Mouse (Mus musculus): ENCODE measurements around the gene Cdca7l. TPM values are rescaled to one million over a fixed set of nuclear protein-coding genes. Genes with fewer than 3 reads are reported as not detected.
"Not testable (repeated sequence)": the region's sequence is repeated elsewhere in the genome, so short reads cannot be mapped to it uniquely, and the experiment has no call there.

Gene Cdca7l
- 10 to 100 TPM in 9 of 26 experiments, 1 to 10 TPM in 13, under 1 TPM in 3, not detected in 1; 0.77 to 25.3 (median 7.1) TPM for total RNA-seq (2018; cell fraction: chromatin; rRNA removed)
- 10 to 100 TPM in 13 of 26 experiments, 1 to 10 TPM in 13; 6.4 to 19.5 (median 10.0) TPM for total RNA-seq (2018; cell fraction: cytosol; rRNA removed)
- 10 to 100 TPM in 10 of 26 experiments, 1 to 10 TPM in 16; 1.2 to 44.4 (median 7.0) TPM for total RNA-seq (2018; cell fraction: nucleus; rRNA removed)
- polyA plus RNA-seq (2018) = 7.7 to 47.6 TPM (median 20.2 TPM) in 3 replicates

DNA sequence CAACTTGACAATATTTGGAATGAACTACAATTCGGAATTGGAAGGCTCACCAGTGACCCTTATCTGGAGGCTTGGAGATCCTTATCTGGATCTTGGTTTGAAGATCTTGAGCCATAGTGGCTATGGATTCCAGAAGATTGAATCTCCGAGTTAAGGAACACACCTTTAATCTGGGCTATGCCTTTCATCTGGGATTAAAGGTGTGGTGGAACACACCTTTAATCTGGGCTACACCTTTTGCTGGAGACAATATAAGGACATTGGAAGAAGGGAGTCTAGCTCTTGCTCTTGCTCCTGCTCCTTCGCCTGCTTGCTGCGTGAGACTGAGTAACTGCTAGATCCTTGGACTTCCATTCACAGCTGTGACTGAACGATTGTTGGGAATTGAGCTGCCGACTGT lies at the start of gene Cdca7l:
Gene Cdca7l (plus strand): TSS at position 301 of the 400 bp plus-strand sequence.
- not testable (repeated sequence) for H3K36me3 ChIP-seq (ENCODE audit: inconsistent target); H3K27ac ChIP-seq; H3K4me3 ChIP-seq (ENCODE audit: inconsistent target); H3K79me2 ChIP-seq (ENCODE audit: inconsistent target)
- WGBS (ENCODE audit: missing documents) = no CpG with 5 or more reads among the region's 6 CpGs

DNA sequence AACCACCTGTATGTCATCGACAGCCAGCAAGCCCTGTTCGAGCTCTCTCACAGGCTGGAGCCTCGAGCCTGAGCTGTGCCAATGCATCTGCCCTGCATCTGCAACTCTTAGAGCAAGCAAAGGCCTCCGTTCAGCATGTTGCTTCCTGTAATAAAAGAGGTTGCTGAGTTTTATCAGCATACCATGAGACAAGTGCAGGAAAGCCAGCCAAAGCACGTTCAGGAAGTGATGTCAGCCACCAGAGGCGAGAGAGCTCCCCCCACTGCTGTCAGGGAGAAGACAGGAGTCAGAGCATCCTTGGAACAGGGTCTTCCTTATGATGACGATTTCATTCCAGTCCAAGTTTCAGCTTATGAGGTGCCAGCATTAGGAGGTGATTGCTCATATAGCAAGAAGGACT lies 48.1 kb upstream of the Cdca7l start:
- no peaks in the 10 kb centered on the region for H3K36me3 ChIP-seq (ENCODE audit: inconsistent target)
- H3K27ac ChIP-seq = no peak overlapping the region
- 32% methylated on average over 7 of the region's 7 CpGs for WGBS (ENCODE audit: missing documents)
- no peak overlapping the region for H3K4me3 ChIP-seq (ENCODE audit: inconsistent target)
- H3K79me2 ChIP-seq (ENCODE audit: inconsistent target) = no peaks in the 10 kb centered on the region

DNA sequence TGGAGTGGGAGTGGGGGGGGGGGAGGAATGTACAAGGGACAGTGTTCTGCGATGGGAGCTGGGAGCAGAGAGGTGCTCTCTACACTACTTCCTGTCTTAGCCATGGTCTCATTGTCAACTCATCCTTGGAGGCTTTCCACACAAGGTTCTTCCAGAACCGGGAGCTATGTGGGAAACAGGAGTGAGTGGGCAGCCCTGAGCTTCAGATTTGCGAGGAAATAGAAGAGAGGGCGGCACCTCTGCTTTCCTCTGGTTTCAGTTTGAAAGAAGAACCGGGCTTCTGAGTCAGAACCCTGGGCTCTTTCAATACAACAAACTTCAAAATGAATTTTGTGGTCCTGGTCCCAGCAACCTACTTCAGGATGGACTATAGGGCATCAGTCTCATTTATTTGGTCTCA lies 43.7 kb upstream of the Cdca7l start:
- no peaks in the 10 kb centered on the region for H3K79me2 ChIP-seq (ENCODE audit: inconsistent target)
- H3K27ac ChIP-seq = no peak overlapping the region
- H3K4me3 ChIP-seq (ENCODE audit: inconsistent target) = no peak overlapping the region
- no peaks in the 10 kb centered on the region for H3K36me3 ChIP-seq (ENCODE audit: inconsistent target)
- WGBS (ENCODE audit: missing documents) = 95% methylated on average over 5 of the region's 5 CpGs

DNA sequence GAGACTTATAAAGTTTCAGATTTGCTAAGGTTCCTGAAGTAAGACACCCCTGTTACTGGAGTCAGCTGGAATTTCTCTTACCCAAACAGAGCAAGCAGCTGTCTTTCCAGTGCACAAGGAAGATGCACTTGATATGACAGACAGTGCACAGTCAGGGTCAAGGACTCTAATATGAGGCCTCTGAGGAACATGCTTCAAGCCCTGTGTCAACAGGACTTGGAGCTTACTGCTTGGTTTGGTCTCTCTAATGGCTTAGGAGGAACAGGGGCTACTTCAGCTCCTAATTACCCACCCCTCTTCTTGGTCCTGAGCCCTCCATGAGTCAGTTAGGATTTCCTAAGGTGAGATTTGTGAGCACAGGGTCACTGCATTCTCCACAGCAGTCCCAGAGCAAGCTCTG lies 43.2 kb upstream of the Cdca7l start:
- H3K36me3 ChIP-seq (ENCODE audit: inconsistent target) = no peaks in the 10 kb centered on the region
- no peak overlapping the region for H3K4me3 ChIP-seq (ENCODE audit: inconsistent target)
- no peaks in the 10 kb centered on the region for H3K79me2 ChIP-seq (ENCODE audit: inconsistent target)
- H3K27ac ChIP-seq = no peak overlapping the region

DNA sequence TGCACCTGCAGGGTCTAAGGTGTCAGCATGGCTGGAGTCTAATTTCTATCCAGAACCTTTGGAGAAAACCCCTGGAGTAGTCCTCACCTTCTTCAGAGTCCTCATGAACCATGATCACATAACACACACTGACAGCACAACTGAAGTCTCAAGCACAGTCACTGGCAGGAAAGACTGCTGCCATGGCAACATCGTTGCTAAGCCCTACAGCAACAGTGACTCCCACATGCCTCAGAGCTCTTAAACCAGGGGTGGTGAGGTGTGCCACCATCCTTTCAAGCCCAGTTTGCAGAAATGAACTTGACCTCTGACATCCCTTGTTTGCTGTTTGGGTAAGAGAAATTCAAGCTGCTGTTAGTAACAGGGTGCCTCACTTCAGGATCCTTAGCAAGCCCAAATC lies 42.4 kb upstream of the Cdca7l start:
- whole genome bisulfite sequencing (ENCODE audit: missing documents) = 33% methylated on average over 1 of the region's 1 CpGs
- Histone ChIP-seq H3K27ac (no peak overlapping the region), H3K79me2 (ENCODE audit: inconsistent target) (no peaks in the 10 kb centered on the region), H3K4me3 (ENCODE audit: inconsistent target) (no peak overlapping the region), H3K36me3 (ENCODE audit: inconsistent target) (no peaks in the 10 kb centered on the region)

DNA sequence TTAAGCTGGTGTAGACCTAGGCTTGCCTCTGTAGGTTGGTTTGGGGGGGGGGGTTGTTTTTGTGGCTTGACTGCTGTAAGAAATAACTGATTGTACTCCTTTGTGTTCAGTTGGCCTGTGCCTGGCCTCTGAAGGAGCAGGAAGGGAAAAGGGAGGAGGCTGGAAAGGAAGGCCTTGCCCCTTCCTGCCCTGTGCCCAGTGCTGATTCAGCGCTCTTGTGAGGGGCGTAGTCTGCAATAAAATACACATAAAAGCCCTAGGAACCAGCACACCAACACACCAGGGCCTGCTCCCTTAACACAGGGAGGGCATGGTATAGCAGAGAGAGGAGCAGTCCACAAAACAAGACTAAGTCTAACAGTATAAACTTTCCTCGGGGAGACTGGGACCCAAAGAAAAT lies 40.8 kb upstream of the Cdca7l start:
- 46% methylated on average over 3 of the region's 3 CpGs for WGBS (ENCODE audit: missing documents)
- Histone ChIP-seq H3K79me2 (ENCODE audit: inconsistent target) (no peaks in the 10 kb centered on the region), H3K4me3 (ENCODE audit: inconsistent target) (no peak overlapping the region), H3K36me3 (ENCODE audit: inconsistent target) (no peaks in the 10 kb centered on the region), H3K27ac (no peak overlapping the region)

DNA sequence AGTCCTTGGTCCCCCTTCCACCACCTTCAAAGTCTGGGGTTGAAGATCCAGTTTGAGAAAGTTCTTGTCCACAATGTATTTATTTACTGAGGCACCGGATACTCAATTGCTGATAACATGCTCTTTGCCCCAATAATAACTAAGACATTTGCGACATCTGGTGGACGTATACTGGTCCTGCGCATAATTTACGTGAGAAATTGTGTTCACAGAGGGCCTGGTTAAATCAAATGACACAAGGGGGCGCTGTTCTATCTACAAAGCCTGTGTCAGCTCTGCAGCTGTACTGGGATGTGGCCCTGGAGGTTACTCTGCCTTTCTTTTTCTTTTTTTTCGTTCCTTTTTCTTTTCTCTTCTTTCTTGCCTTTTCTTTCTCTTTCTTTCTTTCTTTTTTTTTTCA lies 39.2 kb upstream of the Cdca7l start:
- 7% methylated on average over 7 of the region's 7 CpGs for WGBS (ENCODE audit: missing documents)
- H3K27ac ChIP-seq = no peak overlapping the region
- H3K79me2 ChIP-seq (ENCODE audit: inconsistent target) = no peaks in the 10 kb centered on the region
- no peak overlapping the region for H3K4me3 ChIP-seq (ENCODE audit: inconsistent target)
- no peaks in the 10 kb centered on the region for H3K36me3 ChIP-seq (ENCODE audit: inconsistent target)

DNA sequence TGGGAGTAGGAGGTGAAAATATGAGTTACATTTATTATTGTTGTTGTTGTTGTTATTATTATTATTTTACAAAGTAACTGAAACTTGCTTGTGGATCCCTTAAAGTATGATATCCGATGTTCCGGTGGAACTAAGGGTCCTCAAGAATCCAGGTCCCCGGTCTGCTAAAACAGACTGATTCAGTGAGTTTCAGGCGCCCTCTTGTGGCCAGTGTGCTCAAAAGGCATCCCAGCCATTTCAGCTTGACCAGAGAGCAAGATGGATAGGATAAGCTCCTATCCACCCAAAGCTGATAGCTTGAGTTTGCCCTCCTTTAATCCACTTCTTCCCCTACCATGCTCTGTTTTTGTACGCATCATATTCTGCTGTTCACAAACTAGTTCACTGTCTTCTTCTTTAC lies 35.0 kb upstream of the Cdca7l start:
- Histone ChIP-seq H3K36me3 (ENCODE audit: inconsistent target) (no peaks in the 10 kb centered on the region), H3K4me3 (ENCODE audit: inconsistent target) (no peak overlapping the region), H3K27ac (no peak overlapping the region), H3K79me2 (ENCODE audit: inconsistent target) (no peaks in the 10 kb centered on the region)
- WGBS (ENCODE audit: missing documents) = 11% methylated on average over 5 of the region's 5 CpGs

DNA sequence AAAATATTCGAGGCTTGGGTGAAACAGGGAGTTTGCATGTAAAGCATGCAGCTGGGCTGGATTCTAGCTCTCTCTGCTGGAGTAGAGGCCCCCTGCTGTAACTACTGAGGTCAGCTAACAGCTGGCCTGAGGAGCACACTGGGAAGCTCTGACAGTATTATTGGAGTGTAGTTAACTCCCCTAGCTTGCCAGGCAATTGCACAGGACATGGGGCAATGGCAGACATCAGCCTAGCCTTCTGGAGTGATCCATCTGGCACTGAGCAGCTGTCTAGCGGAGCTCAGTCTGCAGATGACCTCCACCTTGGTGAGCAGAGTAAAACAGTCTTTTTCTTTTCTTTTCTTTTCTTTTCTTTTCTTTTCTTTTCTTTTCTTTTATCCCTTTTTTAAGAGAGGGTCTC lies 33.9 kb upstream of the Cdca7l start:
- 77% methylated on average over 2 of the region's 2 CpGs for WGBS (ENCODE audit: missing documents)
- Histone ChIP-seq H3K79me2 (ENCODE audit: inconsistent target) (no peaks in the 10 kb centered on the region), H3K4me3 (ENCODE audit: inconsistent target) (no peak overlapping the region), H3K27ac (no peak overlapping the region), H3K36me3 (ENCODE audit: inconsistent target) (no peaks in the 10 kb centered on the region)

DNA sequence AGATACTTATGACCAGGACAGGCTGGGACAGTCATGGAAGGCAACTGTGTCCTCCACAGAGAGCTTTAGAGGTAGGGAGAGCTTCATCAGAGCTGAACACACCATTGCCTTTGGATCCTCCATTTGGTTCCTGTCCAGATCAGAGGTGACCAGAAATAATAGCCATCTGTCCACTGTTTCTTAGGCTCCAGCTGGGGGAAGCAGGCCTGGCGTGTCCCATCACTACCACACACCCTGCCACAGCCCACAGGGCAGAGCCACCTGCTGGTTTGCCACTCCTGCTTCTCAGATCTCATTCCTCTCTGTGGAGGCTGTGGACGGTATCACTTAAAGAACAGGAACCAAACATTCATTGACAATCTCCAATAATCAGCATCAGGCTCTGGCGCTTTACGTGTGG lies 32.9 kb upstream of the Cdca7l start:
- Histone ChIP-seq H3K4me3 (ENCODE audit: inconsistent target) (no peak overlapping the region), H3K36me3 (ENCODE audit: inconsistent target) (no peaks in the 10 kb centered on the region), H3K27ac (no peak overlapping the region), H3K79me2 (ENCODE audit: inconsistent target) (no peaks in the 10 kb centered on the region)
- 90% methylated on average over 4 of the region's 4 CpGs for WGBS (ENCODE audit: missing documents)

DNA sequence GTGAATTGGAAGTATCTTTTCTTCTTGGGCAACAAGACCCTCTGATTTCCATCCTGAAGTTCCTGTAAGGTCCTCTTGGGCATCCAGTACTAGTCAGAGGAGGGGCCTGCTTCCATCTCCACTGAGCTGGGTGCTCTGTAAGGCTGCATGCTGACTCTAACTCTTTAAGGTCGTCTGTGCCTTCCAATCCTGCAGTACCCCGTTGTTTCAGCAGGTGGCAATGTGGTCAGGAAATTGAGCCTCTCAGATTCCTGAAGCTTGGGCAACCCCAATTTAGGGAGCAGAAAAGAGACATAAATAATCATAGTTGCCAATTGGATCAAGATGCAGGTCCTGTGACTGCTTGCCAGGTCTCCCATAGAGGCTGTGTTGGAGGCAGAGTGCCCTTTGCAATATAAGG lies 31.5 kb upstream of the Cdca7l start:
- no peak overlapping the region for H3K4me3 ChIP-seq (ENCODE audit: inconsistent target)
- no peaks in the 10 kb centered on the region for H3K36me3 ChIP-seq (ENCODE audit: inconsistent target)
- 4% methylated on average over 2 of the region's 2 CpGs for WGBS (ENCODE audit: missing documents)
- no peak overlapping the region for H3K27ac ChIP-seq
- no peaks in the 10 kb centered on the region for H3K79me2 ChIP-seq (ENCODE audit: inconsistent target)

DNA sequence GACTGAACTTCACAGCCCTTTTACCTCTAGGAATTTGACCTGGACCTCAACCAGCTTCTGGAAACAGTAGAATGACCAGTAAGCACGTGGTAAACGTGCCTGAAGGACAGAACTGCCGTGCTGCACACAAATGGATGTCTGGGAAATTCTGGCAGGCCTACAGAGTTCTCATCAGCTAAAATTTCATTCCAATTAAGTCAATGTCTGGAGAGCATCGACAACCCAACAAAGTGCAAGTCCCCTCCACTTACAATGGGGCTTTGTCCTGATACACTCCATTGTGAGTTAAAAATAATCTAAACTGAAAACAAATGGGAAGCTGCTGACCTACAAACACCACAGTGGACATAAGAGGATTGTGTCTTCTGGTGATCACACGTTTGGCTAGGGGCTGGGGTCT lies 27.2 kb upstream of the Cdca7l start:
- WGBS (ENCODE audit: missing documents) = 94% methylated on average over 5 of the region's 5 CpGs
- Histone ChIP-seq H3K4me3 (ENCODE audit: inconsistent target) (no peak overlapping the region), H3K36me3 (ENCODE audit: inconsistent target) (no peaks in the 10 kb centered on the region), H3K79me2 (ENCODE audit: inconsistent target) (no peaks in the 10 kb centered on the region), H3K27ac (no peak overlapping the region)

DNA sequence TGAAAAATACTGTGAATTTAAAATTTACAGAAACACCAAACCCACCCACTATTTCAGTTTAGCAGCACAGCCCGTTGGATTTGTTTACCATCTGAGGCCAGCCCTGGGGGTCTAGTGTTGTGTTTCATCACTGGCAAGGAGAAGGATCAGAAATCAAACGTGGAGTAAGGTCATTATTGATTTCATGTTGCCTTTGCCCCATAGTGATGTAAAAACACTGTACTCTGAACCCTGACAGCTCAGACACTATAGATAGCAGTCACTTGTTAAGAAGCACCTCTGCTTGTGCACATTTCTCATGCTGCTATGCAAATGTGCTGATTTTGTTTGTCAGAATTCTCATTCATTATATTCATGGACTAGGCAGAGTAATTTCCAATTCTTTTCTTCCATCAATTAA lies 22.7 kb upstream of the Cdca7l start:
- no peak overlapping the region for H3K4me3 ChIP-seq (ENCODE audit: inconsistent target)
- H3K79me2 ChIP-seq (ENCODE audit: inconsistent target) = no peaks in the 10 kb centered on the region
- 81% methylated on average over 2 of the region's 2 CpGs for WGBS (ENCODE audit: missing documents)
- H3K36me3 ChIP-seq (ENCODE audit: inconsistent target) = no peaks in the 10 kb centered on the region
- no peak overlapping the region for H3K27ac ChIP-seq

DNA sequence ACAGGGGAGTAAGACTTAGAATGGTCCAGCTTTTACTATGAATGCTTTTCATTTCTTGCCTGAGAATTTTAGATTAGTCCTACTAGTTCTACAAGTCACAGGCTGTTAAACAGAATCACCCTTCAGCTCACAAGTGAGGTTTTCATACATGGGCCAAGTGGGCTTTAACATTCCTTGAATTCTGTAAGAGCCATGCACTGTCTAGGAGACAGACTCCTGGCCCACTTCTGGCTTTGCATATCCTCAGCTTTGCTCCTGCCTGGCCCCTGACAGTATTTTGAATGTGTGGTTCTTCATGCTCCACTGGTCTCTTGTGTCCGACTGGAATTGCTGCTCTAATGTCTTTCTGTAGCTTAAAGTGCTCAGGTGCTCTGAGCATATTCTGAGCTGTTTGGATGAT lies 20.7 kb upstream of the Cdca7l start:
- Histone ChIP-seq H3K27ac (no peak overlapping the region), H3K79me2 (ENCODE audit: inconsistent target) (no peaks in the 10 kb centered on the region), H3K36me3 (ENCODE audit: inconsistent target) (no peaks in the 10 kb centered on the region), H3K4me3 (ENCODE audit: inconsistent target) (no peak overlapping the region)
- 94% methylated on average over 1 of the region's 1 CpGs for WGBS (ENCODE audit: missing documents)

DNA sequence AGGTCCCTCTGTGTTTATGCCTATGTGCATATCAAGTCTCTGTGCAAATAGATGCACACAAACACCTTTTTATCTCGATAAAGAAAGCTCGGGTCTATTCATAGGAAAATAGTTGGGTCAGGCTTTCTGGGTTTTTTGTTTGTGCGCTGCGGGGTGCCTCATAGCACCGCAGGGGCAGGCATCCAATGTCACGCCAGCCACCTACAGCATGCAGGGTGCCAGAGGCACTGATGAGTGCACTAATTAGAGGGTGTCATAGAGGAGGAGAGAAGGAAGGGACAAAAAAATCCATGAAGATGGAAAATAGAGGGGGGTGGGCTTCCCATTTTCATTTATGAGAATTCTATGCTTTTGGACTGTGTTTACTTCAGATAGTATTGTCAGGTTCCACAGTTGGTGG lies 17.5 kb upstream of the Cdca7l start:
- Histone ChIP-seq H3K79me2 (ENCODE audit: inconsistent target) (no peaks in the 10 kb centered on the region), H3K36me3 (ENCODE audit: inconsistent target) (no peaks in the 10 kb centered on the region), H3K4me3 (ENCODE audit: inconsistent target) (no peak overlapping the region), H3K27ac (no peak overlapping the region)
- 75% methylated on average over 6 of the region's 6 CpGs for WGBS (ENCODE audit: missing documents)

DNA sequence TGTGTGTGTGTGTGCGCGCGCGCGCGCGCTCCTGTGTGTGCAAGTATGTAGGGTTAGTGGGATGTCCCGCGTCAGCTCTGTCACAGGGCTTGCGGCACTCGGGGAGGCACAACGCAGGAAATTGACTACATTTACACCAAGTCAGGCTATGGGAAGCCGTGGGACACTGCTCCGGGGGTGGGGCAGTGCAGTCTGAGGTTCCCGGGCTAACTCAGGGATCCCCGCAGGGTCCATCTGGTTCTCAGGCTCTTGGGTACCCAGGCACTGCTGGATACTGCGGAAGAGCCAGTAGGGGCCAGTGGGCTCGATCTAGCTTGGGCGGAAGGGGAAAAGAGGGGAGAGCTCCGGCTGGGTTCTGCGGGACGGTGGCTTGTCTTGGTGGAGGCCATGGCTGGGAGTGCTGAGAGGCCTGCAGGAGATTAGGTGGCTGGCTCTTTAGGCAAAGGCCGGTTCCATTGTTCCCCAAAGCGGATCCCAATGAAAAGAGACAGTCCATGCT lies 15.5 kb upstream of the Cdca7l start:
- 47% methylated on average over 17 of the region's 24 CpGs for WGBS (ENCODE audit: missing documents)
- H3K79me2 ChIP-seq (ENCODE audit: inconsistent target) = no peaks in the 10 kb centered on the region
- no peak overlapping the region for H3K4me3 ChIP-seq (ENCODE audit: inconsistent target)
- no peaks in the 10 kb centered on the region for H3K36me3 ChIP-seq (ENCODE audit: inconsistent target)
- H3K27ac ChIP-seq = no peak overlapping the region

All from macrophage (primary cell).